Mouse (Mus musculus) liver, embryonic 12.5 days (tissue): ENCODE results near the gene Drg1. TPM values are rescaled to one million over a fixed set of nuclear protein-coding genes. Genes with fewer than 3 reads are reported as not detected.
A peak's percentile ranks its signal among the peaks of the same experiment; 100 is the strongest.
"Not testable (repeated sequence)": the region's sequence is repeated elsewhere in the genome, so short reads cannot be mapped to it uniquely, and the experiment has no call there.

Experiments used
- ATAC-seq: fragments of 200-750 bp; cut with Nextera tagmentation; 2 replicates; pipeline ENCODE4 v1.8.0; 2017; ENCODE audit warnings: moderate number of reproducible peaks, mild to moderate bottlenecking, moderate library complexity
- H3K27ac ChIP-seq: fragments of 300-500 bp; sonication (generic); 2 replicates; pipeline ENCODE4 v1.5.1; 2016; ENCODE audit warnings: mild to moderate bottlenecking
- H3K27me3 ChIP-seq: fragments of 300-500 bp; sonication (generic); replicated peaks from 2 replicates; pipeline ENCODE4 v1.6.1; 2016; ENCODE audit warnings: mild to moderate bottlenecking, moderate library complexity
- H3K36me3 ChIP-seq: fragments of 300-500 bp; sonication (generic); 2 replicates; pipeline ENCODE4 v1.6.1; 2016; ENCODE audit warnings: mild to moderate bottlenecking, moderate library complexity
- H3K4me1 ChIP-seq: fragments of 300-500 bp; sonication (generic); 2 replicates; pipeline ENCODE4 v1.6.1; 2016
- H3K4me2 ChIP-seq: fragments of 300-500 bp; sonication (generic); 2 replicates; pipeline ENCODE4 v1.6.1; 2016; ENCODE audit warnings: mild to moderate bottlenecking, moderate library complexity
- H3K4me3 ChIP-seq: fragments of 300-500 bp; sonication (generic); 2 replicates; pipeline ENCODE4 v1.5.1; 2016; ENCODE audit warnings: mild to moderate bottlenecking, moderate library complexity
- H3K9ac ChIP-seq: fragments of 300-500 bp; sonication (generic); 2 replicates; pipeline ENCODE4 v1.6.1; 2016; ENCODE audit warnings: mild to moderate bottlenecking, moderate library complexity
- H3K9me3 ChIP-seq: fragments of 300-500 bp; sonication (generic); replicated peaks from 2 replicates; pipeline ENCODE4 v1.6.1; 2016; ENCODE audit warnings: mild to moderate bottlenecking, moderate library complexity
- WGBS: fragments of 180-500 bp; shearing (Covaris S2); methylation state at CpG from one replicate; pipeline ENCODE4 v1.1.7; 2016; ENCODE audit not compliant: insufficient replicate concordance; 5-methylcytosine and 5-hydroxymethylcytosine counted together
- polyA plus RNA-seq: library from polyadenylated mRNA; unstranded; fragments of >200 nt; fragmentation: Nextera tagmentation; extraction: Ambion mirVana; gene quantifications from 2 replicates; pipeline ENCODE4 v1.2.1, GENCODE M21; 2016

Gene Drg1
- polyA plus RNA-seq, 1 experiment from 2014 or later, result 169 TPM

DNA sequence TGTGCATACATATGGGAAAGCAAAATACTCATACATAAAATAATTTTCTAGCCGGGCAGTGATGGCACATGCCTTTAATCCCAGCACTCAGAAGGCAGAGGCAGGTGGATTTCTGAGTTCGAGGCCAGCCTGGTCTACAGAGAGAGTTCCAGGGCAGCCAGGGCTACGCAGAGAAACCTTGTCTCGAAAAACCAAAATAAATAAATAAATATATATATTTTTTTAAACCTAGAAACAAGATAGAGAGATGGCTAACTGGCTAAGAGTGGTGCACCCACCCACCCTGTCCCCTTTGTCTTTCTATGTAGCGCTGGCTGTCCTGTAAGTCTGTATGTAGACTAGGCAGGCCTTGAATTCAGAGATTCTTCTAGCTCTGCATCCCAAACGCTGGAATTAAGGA lies 93.7 kb downstream of the Drg1 start:
- H3K4me2 ChIP-seq, H3K27me3 ChIP-seq, H3K9ac ChIP-seq, H3K4me3 ChIP-seq, H3K27ac ChIP-seq, H3K4me1 ChIP-seq, ATAC-seq, H3K36me3 ChIP-seq: not testable (repeated sequence)
- 54% methylated on average over 5 of the region's 6 CpGs for WGBS
- peaks cover 12% of the 10 kb centered on the region; the same call in 1 of the 2 replicates for H3K9me3 ChIP-seq

DNA sequence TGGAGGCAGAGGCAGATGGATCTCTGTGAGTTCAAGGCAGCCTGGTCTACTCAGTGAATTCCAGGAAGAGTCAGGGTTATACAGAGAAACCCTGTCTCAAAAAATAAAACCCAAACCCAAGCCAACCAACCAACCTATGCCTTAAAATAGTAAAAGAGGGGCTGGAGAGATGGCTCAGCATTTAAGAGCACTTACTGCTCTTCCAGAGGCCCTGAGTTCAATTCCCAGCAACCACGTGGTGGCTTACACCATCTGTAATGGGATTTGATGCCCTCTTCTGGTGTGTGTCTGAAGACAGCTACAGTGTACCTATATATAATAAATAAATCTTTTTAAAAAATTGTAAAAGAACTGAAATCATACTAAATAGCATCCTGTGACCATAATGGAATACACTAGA lies 94.3 kb downstream of the Drg1 start:
- not testable (repeated sequence) for H3K9ac ChIP-seq

DNA sequence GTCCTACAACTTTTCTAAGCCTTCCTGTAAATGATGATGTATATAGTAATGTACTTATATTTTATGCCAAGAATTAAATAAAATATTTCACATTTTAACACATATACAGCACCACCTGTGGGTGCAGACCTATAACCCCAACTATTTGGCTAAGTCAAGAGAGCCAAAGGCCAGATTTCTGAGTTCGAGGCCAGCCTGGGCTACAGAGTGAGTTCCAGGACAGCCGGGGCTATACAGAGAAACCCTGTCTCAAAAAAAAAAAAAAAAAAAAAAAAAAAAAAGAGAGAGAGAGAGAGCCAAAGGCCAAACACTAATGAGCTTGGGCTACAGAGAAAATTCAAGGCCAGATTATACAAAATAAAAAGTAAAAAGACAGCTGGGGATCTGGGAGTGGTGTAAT lies 97.2 kb downstream of the Drg1 start:
- not testable (repeated sequence) for H3K4me2 ChIP-seq, H3K27ac ChIP-seq, H3K9ac ChIP-seq, H3K36me3 ChIP-seq, H3K27me3 ChIP-seq, H3K4me1 ChIP-seq, H3K4me3 ChIP-seq
- peak; percentile 33 for ATAC-seq
- WGBS, result 46% methylated on average over 2 of the region's 2 CpGs
- peaks cover 17% of the 10 kb centered on the region for H3K9me3 ChIP-seq

More for the DNA sequence above, 94.3 kb downstream of the Drg1 start:
- peaks cover 13% of the 10 kb centered on the region; the same call in 1 of the 2 replicates for H3K9me3 ChIP-seq
- H3K4me1 ChIP-seq, ATAC-seq, H3K4me2 ChIP-seq, H3K4me3 ChIP-seq, H3K36me3 ChIP-seq, H3K27me3 ChIP-seq, H3K27ac ChIP-seq: not testable (repeated sequence)
- WGBS, result 46% methylated on average over 1 of the region's 1 CpGs

DNA sequence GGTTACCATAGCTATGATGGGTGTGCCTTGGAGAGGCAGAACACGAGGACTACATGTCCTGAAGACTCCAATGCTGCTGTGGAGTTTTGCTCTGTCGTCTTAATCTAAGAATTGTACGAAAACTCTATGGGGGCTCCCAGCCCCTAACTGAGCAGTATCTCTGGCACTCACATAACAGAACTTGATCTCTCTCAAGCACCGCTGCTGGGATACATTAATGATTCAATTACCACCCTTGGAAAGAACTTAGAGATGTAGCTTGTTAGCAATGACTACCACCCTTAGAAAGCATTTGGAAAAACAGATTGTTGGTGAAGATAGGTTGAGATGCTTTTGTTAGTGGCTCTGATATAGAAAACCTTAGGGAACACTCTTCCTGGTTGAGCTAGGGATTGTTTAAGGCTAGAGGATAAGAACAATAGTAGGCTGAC lies 98.6 kb downstream of the Drg1 start:
- H3K9me3 ChIP-seq, result peaks cover 14% of the 10 kb centered on the region
- not testable (repeated sequence) for ATAC-seq, H3K4me2 ChIP-seq, H3K9ac ChIP-seq, H3K27me3 ChIP-seq, H3K4me1 ChIP-seq, H3K4me3 ChIP-seq, H3K27ac ChIP-seq, H3K36me3 ChIP-seq
- WGBS, result 59% methylated on average over 4 of the region's 4 CpGs

DNA sequence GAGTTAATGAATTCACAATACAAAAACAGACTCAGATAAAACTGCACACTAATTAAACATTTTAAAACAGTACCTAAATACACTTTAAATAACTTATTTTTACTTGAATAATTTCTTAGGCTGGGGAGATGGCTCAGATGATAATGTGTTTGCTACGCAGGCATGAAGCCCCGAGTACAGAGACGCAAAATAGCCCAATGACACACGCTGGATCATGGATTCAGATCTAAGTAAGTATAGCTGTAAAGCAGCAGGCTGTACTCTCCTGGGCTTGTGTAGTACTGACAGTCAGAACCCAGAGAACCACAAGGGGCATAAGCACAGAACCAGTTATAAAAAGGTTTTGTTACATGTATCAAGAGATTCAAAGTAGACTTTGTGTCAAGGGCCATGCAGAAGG lies 99.1 kb downstream of the Drg1 start:
- H3K36me3 ChIP-seq, H3K9ac ChIP-seq, H3K4me3 ChIP-seq, H3K27me3 ChIP-seq, H3K27ac ChIP-seq, H3K4me2 ChIP-seq, H3K4me1 ChIP-seq, ATAC-seq: not testable (repeated sequence)
- 82% methylated on average over 4 of the region's 4 CpGs for WGBS
- peaks cover 18% of the 10 kb centered on the region for H3K9me3 ChIP-seq

DNA sequence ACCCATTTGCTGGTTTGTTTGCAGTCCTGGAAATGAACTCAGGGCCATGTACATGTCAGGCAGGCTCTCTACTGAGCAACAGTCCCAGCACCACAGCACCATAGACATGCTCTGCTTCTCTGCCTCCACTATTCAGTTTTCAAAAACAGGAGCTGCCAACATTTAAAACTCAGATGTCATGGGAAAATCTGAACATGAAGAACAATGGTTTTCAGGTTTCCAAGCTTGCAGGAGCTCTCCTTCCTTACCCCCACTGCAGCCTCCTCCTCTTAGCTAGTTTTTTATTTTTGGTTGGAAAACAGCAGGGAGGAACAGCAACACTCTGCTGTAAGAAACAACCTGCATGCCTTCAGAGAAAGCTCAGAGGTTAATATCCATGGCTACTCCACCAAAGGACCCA lies 99.9 kb downstream of the Drg1 start:
- H3K4me2 ChIP-seq, H3K4me1 ChIP-seq, ATAC-seq, H3K27ac ChIP-seq, H3K27me3 ChIP-seq, H3K4me3 ChIP-seq, H3K9ac ChIP-seq, H3K36me3 ChIP-seq: not testable (repeated sequence)
- H3K9me3 ChIP-seq, result peaks cover 16% of the 10 kb centered on the region

DNA sequence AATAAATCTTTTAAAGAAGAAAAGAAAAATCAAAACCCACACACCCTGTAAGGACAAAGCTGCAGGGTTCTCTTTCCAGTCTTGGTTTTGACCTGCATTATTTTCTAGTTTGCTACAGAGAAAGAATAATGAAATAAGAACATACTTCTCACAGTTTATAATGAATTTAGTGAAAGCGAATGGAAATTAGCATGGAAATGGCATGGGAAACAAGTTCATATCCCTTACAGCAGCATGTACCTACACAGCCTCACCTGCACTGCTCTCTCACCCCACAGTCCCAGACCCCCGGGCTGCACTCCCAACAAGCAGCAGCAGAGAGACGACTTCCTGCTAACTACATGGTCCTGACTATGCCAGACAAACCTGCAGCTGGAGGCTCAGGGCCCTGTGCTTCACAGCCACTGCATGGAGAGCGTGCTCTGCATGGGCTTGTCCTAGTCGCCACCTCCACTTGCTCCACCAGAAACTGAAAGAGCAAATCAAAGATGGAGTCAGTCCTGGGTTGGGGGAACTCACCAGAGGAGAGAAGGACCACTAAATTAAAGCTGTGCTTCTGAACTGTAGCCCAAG lies 100.9 kb downstream of the Drg1 start:
- peaks cover 17% of the 10 kb centered on the region for H3K9me3 ChIP-seq
- not testable (repeated sequence) for H3K27me3 ChIP-seq, H3K4me1 ChIP-seq, H3K36me3 ChIP-seq, H3K27ac ChIP-seq, H3K4me3 ChIP-seq, H3K4me2 ChIP-seq, H3K9ac ChIP-seq
- ATAC-seq, result peak; percentile 26
- 51% methylated on average over 3 of the region's 5 CpGs for WGBS

DNA sequence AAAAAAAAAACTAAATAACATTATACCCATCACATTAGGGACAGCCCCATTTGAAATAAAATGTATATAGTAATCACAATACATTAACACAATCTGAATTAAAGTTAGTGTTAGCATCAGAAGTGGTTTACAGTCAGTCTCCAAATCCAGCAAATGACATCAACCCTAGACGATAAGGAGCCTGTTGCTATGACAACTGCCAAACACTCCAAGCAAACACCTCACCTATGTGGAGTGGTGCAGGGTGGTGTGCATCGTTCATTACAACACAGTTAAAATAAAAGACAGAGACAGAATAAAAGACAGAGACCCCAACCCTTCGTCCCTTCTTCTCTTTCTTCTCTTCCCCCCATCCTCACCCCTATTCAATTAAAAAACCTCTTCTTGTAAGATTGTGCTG lies 102.6 kb downstream of the Drg1 start:
- H3K27me3 ChIP-seq, ATAC-seq, H3K9ac ChIP-seq, H3K36me3 ChIP-seq, H3K4me3 ChIP-seq, H3K27ac ChIP-seq, H3K4me1 ChIP-seq, H3K4me2 ChIP-seq: not testable (repeated sequence)
- 65% methylated on average over 3 of the region's 3 CpGs for WGBS
- H3K9me3 ChIP-seq, result peaks cover 17% of the 10 kb centered on the region

DNA sequence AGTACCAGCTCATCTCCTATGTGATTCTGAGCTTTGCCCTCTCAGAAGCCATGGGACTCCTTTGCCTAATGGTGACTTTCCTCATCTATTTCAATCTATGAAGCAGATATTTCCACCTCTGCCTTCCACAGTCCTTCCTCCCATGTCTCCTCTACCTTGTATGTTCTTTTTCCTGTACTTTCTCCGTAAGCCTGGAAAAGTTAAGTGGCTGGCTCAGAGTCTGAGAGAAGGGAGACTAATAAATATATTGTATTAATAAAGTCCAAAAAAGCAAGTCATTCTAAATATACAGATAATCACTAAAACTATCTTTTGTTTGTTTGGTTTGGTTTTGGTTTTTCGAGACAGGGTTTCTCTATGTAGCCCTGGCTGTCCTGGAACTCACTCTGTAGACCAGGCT lies 103.1 kb downstream of the Drg1 start:
- H3K27ac ChIP-seq, H3K4me2 ChIP-seq, H3K4me3 ChIP-seq, H3K36me3 ChIP-seq, ATAC-seq, H3K27me3 ChIP-seq, H3K4me1 ChIP-seq, H3K9ac ChIP-seq: not testable (repeated sequence)
- peaks cover 17% of the 10 kb centered on the region for H3K9me3 ChIP-seq
- WGBS, result 63% methylated on average over 2 of the region's 2 CpGs

DNA sequence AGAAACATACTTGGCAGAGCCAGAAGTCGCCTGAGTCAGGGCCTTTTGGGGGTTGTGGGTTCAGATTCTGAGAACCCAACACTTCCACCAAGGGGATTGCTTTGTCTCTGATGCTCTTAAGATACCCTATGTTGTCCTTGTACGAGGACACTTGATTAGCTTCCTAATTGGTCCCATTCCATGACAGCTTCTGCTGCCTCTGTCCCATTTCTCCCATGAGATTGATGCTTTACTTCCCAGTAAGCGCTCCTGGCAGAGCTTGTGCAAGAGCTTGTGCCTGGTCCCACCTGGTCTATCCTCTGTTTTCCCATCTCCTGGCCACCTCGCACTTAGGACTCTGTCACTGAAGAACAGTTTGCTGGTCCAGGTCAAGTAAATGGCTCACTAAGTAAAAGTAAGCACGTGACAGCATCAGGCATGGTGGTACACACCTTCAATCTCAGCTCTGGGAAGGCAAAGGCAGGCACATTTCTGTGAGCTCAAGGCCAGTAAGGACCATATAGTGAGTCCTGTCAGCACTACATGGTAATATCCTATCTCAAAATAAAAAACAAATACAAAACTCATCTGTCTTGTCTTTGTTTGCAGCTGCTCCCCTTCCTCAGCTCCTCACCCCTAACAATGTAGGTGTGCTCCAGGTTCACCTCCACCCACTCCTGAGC lies 103.8 kb downstream of the Drg1 start:
- H3K9ac ChIP-seq, H3K4me3 ChIP-seq, H3K27ac ChIP-seq, H3K27me3 ChIP-seq, H3K4me1 ChIP-seq, H3K36me3 ChIP-seq, H3K4me2 ChIP-seq: not testable (repeated sequence)
- peak; percentile 38 for ATAC-seq
- H3K9me3 ChIP-seq, result peaks cover 15% of the 10 kb centered on the region
- 54% methylated on average over 5 of the region's 5 CpGs for WGBS

DNA sequence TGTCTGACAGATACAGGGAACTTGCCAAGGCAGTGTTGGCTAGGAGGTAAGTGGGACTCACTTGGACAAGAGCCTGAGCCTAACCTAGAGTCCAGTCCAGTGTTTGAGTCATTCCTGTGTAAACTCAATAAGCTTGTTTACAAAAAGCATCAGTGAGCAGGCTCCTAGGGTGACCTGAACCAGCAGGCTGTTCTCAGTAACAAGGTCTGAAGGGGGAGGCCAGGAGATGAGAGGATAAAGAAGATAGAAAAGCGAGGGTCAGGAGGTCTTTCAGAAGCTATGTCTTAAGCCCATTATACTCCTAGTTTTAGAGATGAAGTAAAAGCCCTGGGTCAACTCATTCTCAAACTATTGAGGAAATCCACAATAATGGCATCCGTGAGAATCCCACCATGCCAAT lies 104.8 kb downstream of the Drg1 start:
- 22% methylated on average over 1 of the region's 2 CpGs for WGBS
- H3K27ac ChIP-seq, H3K4me3 ChIP-seq, H3K27me3 ChIP-seq, ATAC-seq, H3K4me1 ChIP-seq, H3K9ac ChIP-seq, H3K36me3 ChIP-seq, H3K4me2 ChIP-seq: not testable (repeated sequence)
- H3K9me3 ChIP-seq, result peaks cover 15% of the 10 kb centered on the region

DNA sequence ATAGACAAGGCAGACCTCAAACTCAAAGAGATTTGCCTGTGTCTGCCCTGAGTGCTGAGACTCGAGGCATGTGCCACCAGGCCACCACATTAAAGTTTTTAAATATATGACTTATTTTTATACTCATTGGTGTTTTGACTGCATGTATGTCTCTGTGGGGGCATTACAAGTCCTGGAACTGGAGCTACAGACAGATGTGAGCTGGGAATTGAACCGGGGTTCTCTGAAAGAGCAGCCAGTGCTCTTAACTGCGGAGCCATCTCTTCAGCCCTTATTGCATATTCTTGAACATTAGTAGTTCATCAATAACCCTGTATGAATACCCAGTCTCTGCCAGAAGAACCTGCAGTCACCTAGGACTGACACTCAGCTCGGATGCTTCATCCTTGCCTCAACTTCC lies 107.4 kb downstream of the Drg1 start:
- not testable (repeated sequence) for H3K27ac ChIP-seq, H3K27me3 ChIP-seq, ATAC-seq, H3K4me3 ChIP-seq, H3K4me2 ChIP-seq, H3K36me3 ChIP-seq, H3K9ac ChIP-seq, H3K4me1 ChIP-seq
- WGBS, result 72% methylated on average over 4 of the region's 4 CpGs
- H3K9me3 ChIP-seq, result peaks cover 15% of the 10 kb centered on the region

DNA sequence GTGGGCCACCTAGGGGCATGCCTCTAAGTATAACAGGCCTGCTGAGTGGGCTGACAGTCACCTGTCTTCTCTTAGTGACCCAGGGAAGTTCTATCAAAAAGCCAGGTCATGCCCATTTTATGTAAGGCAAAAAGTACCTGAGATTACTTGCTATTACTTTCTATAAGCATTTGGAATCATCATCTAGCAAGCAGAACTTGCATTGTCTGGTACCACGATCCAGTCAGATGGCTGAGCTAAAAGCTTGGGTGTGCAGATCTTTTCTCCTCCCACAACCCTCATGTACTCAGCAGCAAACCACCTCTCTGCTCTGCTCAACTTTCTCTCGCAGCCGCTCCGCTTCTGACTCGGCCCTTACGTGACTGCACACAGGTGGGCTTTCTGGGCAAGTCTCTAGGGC lies 108.2 kb downstream of the Drg1 start:
- not testable (repeated sequence) for ATAC-seq
- WGBS, result 85% methylated on average over 6 of the region's 6 CpGs
- H3K9me3 ChIP-seq, result peaks cover 17% of the 10 kb centered on the region

More for the DNA sequence above, 108.2 kb downstream of the Drg1 start:
- H3K36me3 ChIP-seq, H3K27ac ChIP-seq, H3K4me2 ChIP-seq, H3K27me3 ChIP-seq, H3K9ac ChIP-seq, H3K4me1 ChIP-seq, H3K4me3 ChIP-seq: not testable (repeated sequence)
